Mouse (Mus musculus): ENCODE measurements at regions not wholly inside any gene's neighbourhood (a gene's known extent, or its start where the extent isn't known, plus 50 kb on each side); places are given as distances from the start of the nearest gene placed in this dataset.

DNA sequence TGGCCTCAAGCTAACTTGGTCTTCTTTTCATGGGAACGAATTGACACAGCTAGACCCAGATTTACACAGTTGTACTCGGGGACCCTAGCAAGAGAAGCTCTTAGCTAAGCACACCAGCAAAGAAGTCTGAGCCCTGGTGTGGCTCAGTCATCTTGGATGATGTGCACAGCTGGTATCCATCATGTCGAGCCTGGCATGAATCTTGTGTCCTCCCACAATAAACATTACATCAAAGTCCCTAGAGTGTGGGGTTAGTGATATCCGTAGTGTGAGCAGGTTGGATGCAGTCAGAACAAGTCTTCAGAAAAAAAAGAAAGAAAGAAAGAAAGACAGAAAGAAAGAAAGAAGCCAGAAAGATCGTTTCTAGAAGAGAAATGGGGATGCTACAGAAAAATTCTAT lies 52.1 kb upstream of the Hmcn1 start:
- no peak overlapping the region for H3K4me2 ChIP-seq
- no peaks in the 10 kb centered on the region for H3K36me3 ChIP-seq
- H3K9me3 ChIP-seq (replicated peaks) = no peaks in the 10 kb centered on the region
- no peak for ATAC-seq (replicated peaks; ENCODE audit: insufficient number of reproducible peaks, insufficient read depth, low FRiP score, low read depth)
- no peaks in the 10 kb centered on the region for H3K4me1 ChIP-seq (replicated peaks)
- H3K9ac ChIP-seq = no peak overlapping the region
- no peaks in the 10 kb centered on the region for H3K27me3 ChIP-seq
- 53% methylated on average over 5 of the region's 5 CpGs for WGBS
- H3K27ac ChIP-seq = no peak overlapping the region
- no peak overlapping the region for H3K4me3 ChIP-seq

GRCm38 (mm10) chr1:151046626-151047025 lies 53.4 kb upstream of the Hmcn1 start:
- no peaks in the 10 kb centered on the region for H3K9me3 ChIP-seq (replicated peaks)
- no peak overlapping the region for H3K4me2 ChIP-seq
- no peaks in the 10 kb centered on the region for H3K4me1 ChIP-seq (replicated peaks)
- H3K9ac ChIP-seq = no peak overlapping the region
- H3K27me3 ChIP-seq = no peaks in the 10 kb centered on the region
- H3K4me3 ChIP-seq = no peak overlapping the region
- H3K27ac ChIP-seq = no peak overlapping the region
- H3K36me3 ChIP-seq = no peaks in the 10 kb centered on the region
- 58% methylated on average over 7 of the region's 7 CpGs for WGBS
- ATAC-seq (replicated peaks; ENCODE audit: insufficient number of reproducible peaks, insufficient read depth, low FRiP score, low read depth) = no peak

- WGBS = 72% methylated on average over 19 of the region's 19 CpGs
- Histone ChIP-seq H3K27me3 (no peaks in the 10 kb centered on the region), H3K4me1 (replicated peaks) (peaks cover 9% of the 10 kb centered on the region), H3K36me3 (no peaks in the 10 kb centered on the region), H3K27ac (no peak overlapping the region), H3K4me3 (no peak overlapping the region), H3K9ac (no peak overlapping the region), H3K4me2 (no peak overlapping the region), H3K9me3 (replicated peaks) (no peaks in the 10 kb centered on the region)
- ATAC-seq (replicated peaks; ENCODE audit: insufficient number of reproducible peaks, insufficient read depth, low FRiP score, low read depth) = no peak
Measured at GRCm38 (mm10) chr1:151049726-151050506, 56.7 kb upstream of the Hmcn1 start.

- no peak overlapping the region for H3K4me3 ChIP-seq
- H3K9ac ChIP-seq = no peak overlapping the region
- H3K4me1 ChIP-seq (replicated peaks) = peaks cover 10% of the 10 kb centered on the region
- WGBS = 84% methylated on average over 3 of the region's 3 CpGs
- no peak for ATAC-seq (replicated peaks; ENCODE audit: insufficient number of reproducible peaks, insufficient read depth, low FRiP score, low read depth)
- no peaks in the 10 kb centered on the region for H3K36me3 ChIP-seq
- H3K9me3 ChIP-seq (replicated peaks) = no peaks in the 10 kb centered on the region
- H3K4me2 ChIP-seq = no peak overlapping the region
- no peaks in the 10 kb centered on the region for H3K27me3 ChIP-seq
- H3K27ac ChIP-seq = no peak overlapping the region
Measured at GRCm38 (mm10) chr1:151050507-151050816, 57.2 kb upstream of the Hmcn1 start.

DNA sequence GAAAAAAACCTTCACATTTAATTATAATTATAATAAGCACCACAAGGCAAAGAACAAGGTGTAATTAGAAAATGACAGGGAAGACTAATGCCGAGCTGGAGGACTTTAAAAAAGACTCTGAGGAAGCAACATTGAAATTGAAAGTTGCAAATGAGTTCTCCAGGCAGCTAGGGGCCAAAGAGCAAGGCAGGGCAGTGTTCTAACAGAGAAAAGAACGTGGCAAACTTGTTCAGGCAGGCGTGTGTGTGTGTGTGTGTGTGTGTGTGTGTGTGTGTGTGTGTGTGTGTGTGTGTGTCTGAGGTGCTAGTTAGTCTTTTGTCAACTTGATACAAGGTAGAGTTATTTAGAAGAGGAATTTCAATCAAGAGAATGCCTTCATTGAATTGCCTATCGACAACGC lies 60.0 kb upstream of the Hmcn1 start:
- Histone ChIP-seq H3K27me3 (no peaks in the 10 kb centered on the region), H3K9me3 (replicated peaks) (no peaks in the 10 kb centered on the region), H3K4me2 (no peak overlapping the region), H3K4me1 (replicated peaks) (peaks cover 10% of the 10 kb centered on the region), H3K4me3 (no peak overlapping the region), H3K27ac (no peak overlapping the region), H3K9ac (no peak overlapping the region), H3K36me3 (no peaks in the 10 kb centered on the region)
- ATAC-seq (replicated peaks; ENCODE audit: insufficient number of reproducible peaks, insufficient read depth, low FRiP score, low read depth) = no peak
- WGBS = 62% methylated on average over 5 of the region's 5 CpGs

DNA sequence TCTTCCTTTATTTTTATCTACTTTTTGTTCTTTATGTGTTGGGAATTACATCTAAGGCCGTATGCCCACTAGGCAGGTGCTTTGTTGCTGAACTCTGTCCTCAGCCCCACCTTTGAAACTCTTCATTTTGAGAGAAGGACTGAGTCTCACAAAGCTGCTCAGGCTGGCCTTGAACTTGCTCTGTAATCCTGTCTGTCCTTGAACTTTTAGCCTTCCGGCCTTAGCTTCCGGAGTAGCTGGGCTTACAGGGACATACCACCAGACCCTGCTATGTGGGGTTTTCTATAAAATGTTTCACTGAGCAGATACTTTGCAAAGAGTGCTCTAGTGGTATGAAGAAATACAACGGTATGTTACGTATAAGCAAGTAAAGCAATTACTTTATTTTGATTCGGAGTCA lies 62.2 kb upstream of the Hmcn1 start:
- Histone ChIP-seq H3K4me1 (replicated peaks) (peaks cover 10% of the 10 kb centered on the region), H3K9me3 (replicated peaks) (no peaks in the 10 kb centered on the region), H3K9ac (no peak overlapping the region), H3K36me3 (no peaks in the 10 kb centered on the region), H3K4me2 (no peak overlapping the region), H3K27me3 (no peaks in the 10 kb centered on the region), H3K27ac (no peak overlapping the region), H3K4me3 (no peak overlapping the region)
- no peak for ATAC-seq (replicated peaks; ENCODE audit: insufficient number of reproducible peaks, insufficient read depth, low FRiP score, low read depth)
- WGBS = 92% methylated on average over 6 of the region's 6 CpGs

GRCm38 (mm10) chr1:151059546-151060136 lies 66.4 kb upstream of the Hmcn1 start:
- ATAC-seq (replicated peaks; ENCODE audit: insufficient number of reproducible peaks, insufficient read depth, low FRiP score, low read depth) = no peak
- no peak overlapping the region for H3K4me2 ChIP-seq
- no peak overlapping the region for H3K4me3 ChIP-seq
- WGBS = 84% methylated on average over 4 of the region's 4 CpGs
- H3K36me3 ChIP-seq = no peaks in the 10 kb centered on the region
- no peak overlapping the region for H3K9ac ChIP-seq
- peaks cover 11% of the 10 kb centered on the region for H3K4me1 ChIP-seq (replicated peaks)
- H3K27ac ChIP-seq = no peak overlapping the region
- no peaks in the 10 kb centered on the region for H3K27me3 ChIP-seq
- H3K9me3 ChIP-seq (replicated peaks) = no peaks in the 10 kb centered on the region

DNA sequence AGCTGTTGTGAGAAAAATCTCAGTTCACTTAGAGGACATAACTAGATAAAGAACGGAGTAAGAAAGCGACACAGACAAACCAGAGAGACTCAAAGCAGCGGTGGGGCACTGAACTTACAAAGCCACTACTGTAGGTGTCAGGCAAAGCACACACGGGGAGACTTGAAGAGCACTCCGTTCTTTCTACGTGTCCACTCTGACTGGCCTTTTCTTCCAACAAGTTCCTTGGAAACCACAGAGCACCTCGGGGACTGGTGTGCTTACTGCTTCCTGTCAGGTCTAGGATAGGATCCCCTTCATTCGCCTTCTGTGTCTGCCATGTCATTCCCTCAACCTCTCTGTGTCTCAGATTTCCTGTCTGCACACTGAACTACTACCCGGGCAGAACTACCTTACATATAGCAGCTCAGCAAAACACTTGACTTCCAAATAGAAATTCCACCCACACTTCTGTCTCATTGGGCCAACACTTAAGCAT lies 71.9 kb upstream of the Hmcn1 start:
- ATAC-seq (replicated peaks; ENCODE audit: insufficient number of reproducible peaks, insufficient read depth, low FRiP score, low read depth) = no peak
- Histone ChIP-seq H3K9ac (no peak overlapping the region), H3K4me2 (no peak overlapping the region), H3K27me3 (no peaks in the 10 kb centered on the region), H3K4me1 (replicated peaks) (peaks cover 10% of the 10 kb centered on the region), H3K9me3 (replicated peaks) (no peaks in the 10 kb centered on the region), H3K27ac (no peak overlapping the region), H3K36me3 (no peaks in the 10 kb centered on the region), H3K4me3 (no peak overlapping the region)
- WGBS = 36% methylated on average over 9 of the region's 9 CpGs

DNA sequence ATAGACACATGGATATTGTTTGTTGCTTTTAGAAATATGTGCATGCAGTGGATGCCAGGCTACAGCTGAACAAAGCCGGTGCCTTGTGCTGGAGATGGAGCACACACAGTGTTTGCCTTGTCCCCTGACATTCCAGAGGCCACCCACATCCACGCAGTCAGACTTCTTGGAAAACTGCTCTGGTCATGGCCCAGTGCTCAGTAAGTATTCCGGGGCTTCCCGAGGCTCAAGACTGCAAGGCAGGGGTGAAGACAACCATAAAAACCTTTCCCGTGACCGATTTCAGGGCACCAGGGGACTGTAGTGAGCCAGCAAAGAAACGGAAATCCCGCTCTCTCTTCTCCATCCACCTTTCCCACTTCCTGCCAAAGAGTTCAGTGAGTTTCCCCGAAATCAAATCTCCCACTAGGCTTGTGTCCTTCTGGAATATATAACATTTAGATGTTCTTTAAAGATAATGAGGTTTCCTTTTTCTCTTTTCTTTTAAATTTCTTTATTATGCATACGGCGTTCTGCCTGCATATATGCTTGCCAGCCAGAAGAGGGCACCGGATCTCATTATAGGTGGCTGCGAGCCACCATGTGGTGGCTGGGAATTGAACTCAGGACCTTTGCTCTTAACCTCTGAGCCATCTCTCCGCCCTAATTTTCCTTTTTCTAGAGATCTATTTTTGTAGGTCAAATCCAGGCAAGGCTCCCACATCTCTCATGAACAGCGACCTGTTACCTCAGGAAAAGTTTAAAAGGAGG lies 73.3 kb upstream of the Hmcn1 start:
- H3K27me3 ChIP-seq = no peaks in the 10 kb centered on the region
- no peak overlapping the region for H3K9ac ChIP-seq
- no peaks in the 10 kb centered on the region for H3K36me3 ChIP-seq
- no peak overlapping the region for H3K4me2 ChIP-seq
- no peak overlapping the region for H3K27ac ChIP-seq
- WGBS = 77% methylated on average over 15 of the region's 15 CpGs
- no peak for ATAC-seq (replicated peaks; ENCODE audit: insufficient number of reproducible peaks, insufficient read depth, low FRiP score, low read depth)
- no peaks in the 10 kb centered on the region for H3K9me3 ChIP-seq (replicated peaks)
- H3K4me1 ChIP-seq (replicated peaks) = peaks cover 10% of the 10 kb centered on the region
- no peak overlapping the region for H3K4me3 ChIP-seq

- Histone ChIP-seq H3K4me2 (no peak overlapping the region), H3K9ac (no peak overlapping the region), H3K9me3 (replicated peaks) (no peaks in the 10 kb centered on the region), H3K4me3 (no peak overlapping the region), H3K36me3 (no peaks in the 10 kb centered on the region), H3K27ac (no peak overlapping the region), H3K27me3 (no peaks in the 10 kb centered on the region), H3K4me1 (replicated peaks) (peaks cover 7% of the 10 kb centered on the region; the same call in 1 of the 2 replicates)
- 73% methylated on average over 16 of the region's 16 CpGs for WGBS
- ATAC-seq (replicated peaks; ENCODE audit: insufficient number of reproducible peaks, insufficient read depth, low FRiP score, low read depth) = no peak
Measured at GRCm38 (mm10) chr1:151074508-151075314, 81.5 kb upstream of the Hmcn1 start.

DNA sequence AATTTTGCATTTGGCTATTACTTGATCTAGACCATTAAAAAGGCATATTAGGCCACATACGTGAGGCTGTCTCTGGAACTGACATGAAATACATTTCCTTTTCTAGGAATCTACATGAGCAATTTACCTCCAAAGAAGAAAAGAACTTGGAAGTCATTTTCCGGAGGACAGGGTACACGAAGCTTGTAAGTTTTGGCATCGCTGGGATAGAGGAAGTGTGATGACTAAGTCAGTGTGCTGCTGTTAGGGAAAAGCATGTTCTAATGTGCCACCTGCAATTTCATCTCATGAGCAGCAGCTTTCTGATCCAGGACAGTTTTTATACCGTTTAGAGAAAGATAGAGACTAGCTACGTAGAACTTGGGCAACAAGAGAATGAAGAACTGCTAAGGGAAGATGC lies 82.3 kb upstream of the Hmcn1 start:
- Histone ChIP-seq H3K4me1 (replicated peaks) (peaks cover 12% of the 10 kb centered on the region), H3K9ac (no peak overlapping the region), H3K27ac (no peak overlapping the region), H3K36me3 (no peaks in the 10 kb centered on the region), H3K27me3 (no peaks in the 10 kb centered on the region), H3K4me2 (no peak overlapping the region), H3K4me3 (no peak overlapping the region), H3K9me3 (replicated peaks) (no peaks in the 10 kb centered on the region)
- WGBS = 80% methylated on average over 6 of the region's 6 CpGs
- ATAC-seq (replicated peaks; ENCODE audit: insufficient number of reproducible peaks, insufficient read depth, low FRiP score, low read depth) = no peak
